Mouse (Mus musculus): ENCODE results near the gene Fez2. TPM values are rescaled to one million over a fixed set of nuclear protein-coding genes. Genes with fewer than 3 reads are reported as not detected.
A peak's percentile ranks its signal among the peaks of the same experiment; 100 is the strongest.

Gene Fez2
- total RNA-seq, 2 experiments from 2014 or later = 35.2 to 37.9 TPM

- intact Hi-C loops (cut with DNase I) = no loop called here
- no peak for DNase-seq (ENCODE audit: low spot score in 2 of 2)
These were observed 86.5 kb downstream of the Fez2 start for GRCm38 (mm10) chr17:78331438-78331837.

- intact Hi-C loops (cut with DNase I) = no loop called here
- no peak for DNase-seq (ENCODE audit: low spot score in 2 of 2)
These were observed 89.7 kb downstream of the Fez2 start for GRCm38 (mm10) chr17:78328287-78328686.

- intact Hi-C loops (cut with DNase I) = no loop called here
- DNase-seq (ENCODE audit: low spot score in 2 of 2) = no peak
These were observed 90.8 kb downstream of the Fez2 start for GRCm38 (mm10) chr17:78327187-78327586.

- intact Hi-C loops (cut with DNase I) = no loop called here
These were observed 91.6 kb downstream of the Fez2 start for GRCm38 (mm10) chr17:78326381-78326780.

GRCm38 (mm10) chr17:78325761-78326332 lies 92.1 kb downstream of the Fez2 start:
- intact Hi-C loops (cut with DNase I) = no loop called here
- no peak for DNase-seq (ENCODE audit: low spot score in 2 of 2)

More at GRCm38 (mm10) chr17:78326381-78326780, 91.6 kb downstream of the Fez2 start:
- no peak for DNase-seq (ENCODE audit: low spot score in 2 of 2)

GRCm38 (mm10) chr17:78322369-78323335 lies 95.3 kb downstream of the Fez2 start:
- intact Hi-C loops (cut with DNase I) = no loop called here
- peak in 1 of 2 experiments; percentile 10 for DNase-seq (ENCODE audit: low spot score in 2 of 2)

GRCm38 (mm10) chr17:78321216-78321835 lies 96.6 kb downstream of the Fez2 start:
- intact Hi-C loops (cut with DNase I) = no loop called here
- DNase-seq (ENCODE audit: low spot score in 2 of 2) = no peak

Other genes with a start within 250 kb of the Fez2 start
- 10 to 100 TPM; 51.7 to 62.8 TPM for gene Crim1, start 217.9 kb downstream of the Fez2 start, total RNA-seq (2021)
- gene Vit, start 89.9 kb upstream of the Fez2 start, total RNA-seq (2021) = 1 to 10 TPM; 2.3 to 2.6 TPM

All from left cerebral cortex, postnatal 14 days (tissue).